Mouse (Mus musculus) neural tube, embryonic 15.5 days (tissue): ENCODE data around the gene Cox19. TPM values are rescaled to one million over a fixed set of nuclear protein-coding genes. Genes with fewer than 3 reads are reported as not detected.
"Not testable (repeated sequence)": the region's sequence is repeated elsewhere in the genome, so short reads cannot be mapped to it uniquely, and the experiment has no call there.

ENCODE experiments used
- ATAC-seq: fragments of 200-750 bp; cut with Nextera tagmentation; 2 replicates; pipeline ENCODE4 v1.8.0; 2017; ENCODE audit warnings: mild to moderate bottlenecking, moderate TSS enrichment, moderate library complexity; ENCODE audit not compliant: low FRiP score
- H3K27ac ChIP-seq: fragments of 300-500 bp; sonication (generic); replicated peaks from 2 replicates; pipeline ENCODE4 v1.5.1; 2015; ENCODE audit warnings: mild to moderate bottlenecking, inconsistent platforms
- H3K27me3 ChIP-seq: fragments of 300-500 bp; sonication (generic); replicated peaks from 2 replicates; pipeline ENCODE4 v1.6.1; 2015; ENCODE audit warnings: inconsistent platforms
- H3K36me3 ChIP-seq: fragments of 300-500 bp; sonication (generic); 2 replicates; pipeline ENCODE4 v1.6.1; 2015; ENCODE audit warnings: inconsistent platforms
- H3K4me1 ChIP-seq: fragments of 300-500 bp; sonication (generic); 2 replicates; pipeline ENCODE4 v1.6.1; 2015; ENCODE audit warnings: inconsistent platforms
- H3K4me2 ChIP-seq: fragments of 300-500 bp; sonication (generic); 2 replicates; pipeline ENCODE4 v1.6.1; 2015; ENCODE audit warnings: inconsistent platforms, mild to moderate bottlenecking, moderate library complexity
- H3K4me3 ChIP-seq: fragments of 300-500 bp; sonication (generic); replicated peaks from 2 replicates; pipeline ENCODE4 v1.5.1; 2015; ENCODE audit warnings: mild to moderate bottlenecking, inconsistent platforms
- H3K9ac ChIP-seq: fragments of 300-500 bp; sonication (generic); replicated peaks from 2 replicates; pipeline ENCODE4 v1.6.1; 2015; ENCODE audit warnings: mild to moderate bottlenecking, inconsistent platforms
- H3K9me3 ChIP-seq: fragments of 300-500 bp; sonication (generic); replicated peaks from 2 replicates; pipeline ENCODE4 v1.6.1; 2016; ENCODE audit warnings: inconsistent platforms
- whole genome bisulfite sequencing: fragments of 180-500 bp; shearing (Covaris S2); methylation state at CpG from one replicate; pipeline ENCODE4 v1.1.7; 2015; ENCODE audit warnings: mixed read lengths; 5-methylcytosine and 5-hydroxymethylcytosine counted together
- polyA plus RNA-seq: library from polyadenylated mRNA; unstranded; fragments of >200 nt; fragmentation: Nextera tagmentation; extraction: Ambion mirVana; gene quantifications from 2 replicates; pipeline ENCODE4 v1.2.1, GENCODE M21; 2015

The Cox19 gene
- polyA plus RNA-seq, 1 experiment from 2014 or later, result 107 TPM

GRCm38 (mm10) chr5:139337826-139338370 is 13.3 kb downstream of the Cox19 start:
- no peaks in the 10 kb centered on the region for H3K27me3 ChIP-seq
- peaks cover 25% of the 10 kb centered on the region for H3K4me1 ChIP-seq
- peaks cover 72% of the 10 kb centered on the region for H3K36me3 ChIP-seq
- no peak for ATAC-seq
- H3K27ac ChIP-seq, result no peak overlapping the region
- H3K9me3 ChIP-seq, result no peaks in the 10 kb centered on the region
- H3K4me3 ChIP-seq, result no peak overlapping the region
- no peak overlapping the region for H3K4me2 ChIP-seq
- no peak overlapping the region for H3K9ac ChIP-seq
- WGBS, result 89% methylated on average over 13 of the region's 13 CpGs

GRCm38 (mm10) chr5:139335634-139336033 is 15.6 kb downstream of the Cox19 start:
- Histone ChIP-seq H3K27me3 (no peaks in the 10 kb centered on the region; the same call in 1 of the 2 replicates), H3K4me1 (peaks cover 19% of the 10 kb centered on the region), H3K9ac (no peak overlapping the region), H3K36me3 (peaks cover 56% of the 10 kb centered on the region), H3K9me3 (no peaks in the 10 kb centered on the region), H3K4me2 (no peak overlapping the region), H3K27ac (no peak overlapping the region), H3K4me3 (no peak overlapping the region)
- 94% methylated on average over 4 of the region's 4 CpGs for WGBS
- no peak; the same call in 1 of the 2 replicates for ATAC-seq

GRCm38 (mm10) chr5:139334394-139334793 is 16.8 kb downstream of the Cox19 start:
- Histone ChIP-seq H3K36me3 (peaks cover 44% of the 10 kb centered on the region), H3K4me1 (peaks cover 18% of the 10 kb centered on the region)
- not testable (repeated sequence) for H3K27me3 ChIP-seq, ATAC-seq, H3K9ac ChIP-seq, H3K27ac ChIP-seq, H3K9me3 ChIP-seq, H3K4me3 ChIP-seq, H3K4me2 ChIP-seq
- WGBS, result 90% methylated on average over 10 of the region's 10 CpGs

- Histone ChIP-seq H3K4me2 (no peak overlapping the region), H3K27me3 (no peaks in the 10 kb centered on the region; the same call in 1 of the 2 replicates), H3K4me1 (peaks cover 12% of the 10 kb centered on the region; the same call in 1 of the 2 replicates), H3K9ac (no peak overlapping the region), H3K9me3 (no peaks in the 10 kb centered on the region), H3K27ac (no peak overlapping the region), H3K36me3 (peaks cover 35% of the 10 kb centered on the region), H3K4me3 (no peak overlapping the region)
- WGBS, result 67% methylated on average over 16 of the region's 16 CpGs
- ATAC-seq, result no peak
Observed at GRCm38 (mm10) chr5:139333301-139334013, 17.8 kb downstream of the Cox19 start.

GRCm38 (mm10) chr5:139332590-139333272 is 18.5 kb downstream of the Cox19 start:
- Histone ChIP-seq H3K4me3 (no peak overlapping the region), H3K27me3 (no peaks in the 10 kb centered on the region; the same call in 1 of the 2 replicates), H3K27ac (no peak overlapping the region), H3K36me3 (peaks cover 27% of the 10 kb centered on the region), H3K9ac (no peak overlapping the region), H3K4me1 (peaks cover 12% of the 10 kb centered on the region; the same call in 1 of the 2 replicates), H3K4me2 (no peak overlapping the region), H3K9me3 (no peaks in the 10 kb centered on the region)
- no peak for ATAC-seq
- 86% methylated on average over 8 of the region's 8 CpGs for WGBS

GRCm38 (mm10) chr5:139331742-139332141 is 19.5 kb downstream of the Cox19 start:
- H3K9ac ChIP-seq, result no peak overlapping the region
- peaks cover 2% of the 10 kb centered on the region; the same call in 1 of the 2 replicates for H3K27me3 ChIP-seq
- ATAC-seq, result 0 out of 2 replicates have a peak, but pooled peaks have one; percentile 23
- no peak overlapping the region for H3K27ac ChIP-seq
- H3K9me3 ChIP-seq, result no peaks in the 10 kb centered on the region
- H3K4me2 ChIP-seq, result no peak overlapping the region
- 0 out of 2 replicates have a peak, but pooled peaks cover 7% of the 10 kb centered on the region for H3K4me1 ChIP-seq
- 21% methylated on average over 8 of the region's 8 CpGs for WGBS
- H3K4me3 ChIP-seq, result no peak overlapping the region
- H3K36me3 ChIP-seq, result peaks cover 20% of the 10 kb centered on the region

- no peak overlapping the region for H3K4me3 ChIP-seq
- H3K9me3 ChIP-seq, result no peaks in the 10 kb centered on the region
- no peak overlapping the region for H3K27ac ChIP-seq
- no peak for ATAC-seq
- no peak overlapping the region for H3K4me2 ChIP-seq
- WGBS, result 79% methylated on average over 7 of the region's 7 CpGs
- H3K36me3 ChIP-seq, result peaks cover 10% of the 10 kb centered on the region
- H3K9ac ChIP-seq, result no peak overlapping the region
- peaks cover 10% of the 10 kb centered on the region for H3K27me3 ChIP-seq
- peaks cover 4% of the 10 kb centered on the region; the same call in 1 of the 2 replicates for H3K4me1 ChIP-seq
Observed at GRCm38 (mm10) chr5:139330766-139331165, 20.5 kb downstream of the Cox19 start.

- 78% methylated on average over 7 of the region's 7 CpGs for WGBS
- ATAC-seq, result no peak
Observed at GRCm38 (mm10) chr5:139327634-139328020, 23.6 kb downstream of the Cox19 start.

GRCm38 (mm10) chr5:139326986-139327633 is 24.1 kb downstream of the Cox19 start:
- H3K27ac ChIP-seq, result no peak overlapping the region
- H3K4me1 ChIP-seq, result peaks cover 34% of the 10 kb centered on the region
- no peak for ATAC-seq
- no peak overlapping the region for H3K9ac ChIP-seq
- peaks cover 29% of the 10 kb centered on the region for H3K27me3 ChIP-seq
- H3K4me2 ChIP-seq, result no peak overlapping the region
- H3K9me3 ChIP-seq, result no peaks in the 10 kb centered on the region
- WGBS, result 76% methylated on average over 7 of the region's 7 CpGs
- H3K4me3 ChIP-seq, result no peak overlapping the region
- H3K36me3 ChIP-seq, result no peaks in the 10 kb centered on the region

More at GRCm38 (mm10) chr5:139327634-139328020, 23.6 kb downstream of the Cox19 start:
- Histone ChIP-seq H3K27ac (no peak overlapping the region), H3K9me3 (no peaks in the 10 kb centered on the region), H3K36me3 (no peaks in the 10 kb centered on the region), H3K4me2 (no peak overlapping the region), H3K9ac (no peak overlapping the region), H3K4me3 (no peak overlapping the region), H3K4me1 (peaks cover 31% of the 10 kb centered on the region), H3K27me3 (peaks cover 29% of the 10 kb centered on the region)

GRCm38 (mm10) chr5:139326111-139326696 is 25.0 kb downstream of the Cox19 start:
- Histone ChIP-seq H3K9me3 (no peaks in the 10 kb centered on the region), H3K27me3 (peaks cover 29% of the 10 kb centered on the region), H3K9ac (no peak overlapping the region), H3K4me2 (peak overlapping the region; percentile 84), H3K4me3 (no peak overlapping the region), H3K27ac (no peak overlapping the region), H3K4me1 (peaks cover 34% of the 10 kb centered on the region), H3K36me3 (no peaks in the 10 kb centered on the region)
- no peak for ATAC-seq
- 60% methylated on average over 13 of the region's 13 CpGs for WGBS

- H3K9me3 ChIP-seq, result no peaks in the 10 kb centered on the region
- WGBS, result 3% methylated on average over 61 of the region's 61 CpGs
- peak within 1 kb of the TSS; percentile 82 for H3K27ac ChIP-seq
- peak within 1 kb of the TSS; percentile 89 for H3K9ac ChIP-seq
- peak within 1 kb of the TSS; percentile 84 for H3K4me2 ChIP-seq
- no peaks in the 10 kb centered on the region for H3K36me3 ChIP-seq
- peaks cover 29% of the 10 kb centered on the region for H3K27me3 ChIP-seq
- ATAC-seq, result peak; percentile 74
- H3K4me3 ChIP-seq, result peak within 1 kb of the TSS; percentile 76
- H3K4me1 ChIP-seq, result peaks cover 34% of the 10 kb centered on the region
Observed at GRCm38 (mm10) chr5:139325395-139325966, 25.7 kb downstream of the Cox19 start, which contains the start of gene Adap1. TSS of gene Adap1 (minus strand) at chr5:139325622.
